In genomic region chr19:59388847-59389606, GRCm38 (mm10) we compare ENCODE assay signal across 8 mouse cellular contexts. TPM values are rescaled to one million over a fixed set of nuclear protein-coding genes. Genes with fewer than 3 reads are reported as not detected.
A peak's percentile ranks its signal among the peaks of the same experiment; 100 is the strongest.
DNase-seq lines count a peak whose midpoint lies in the region; ATAC-seq and TF ChIP-seq lines count a peak whose summit lies in the region.

No protein-coding gene starts in this region.

- H3K27ac ChIP-seq in heart, adult 2 months = no peak overlapping the region
- no peak overlapping the region for H3K27ac ChIP-seq in kidney, adult 2 months (ENCODE audit: insufficient read depth, low read depth, low read length)
- no peak overlapping the region for H3K27ac ChIP-seq in limb, embryonic 11.5 days (replicated peaks; ENCODE audit: low read depth, low read length)
- no peak overlapping the region for H3K27ac ChIP-seq in midbrain, embryonic 13.5 days

- H3K9me3 ChIP-seq in limb, embryonic 11.5 days (ENCODE audit: control insufficient read depth, low read length) = no peaks in the 10 kb centered on the region
- H3K9me3 ChIP-seq in midbrain, embryonic 13.5 days = no peaks in the 10 kb centered on the region

- peak overlapping the region; percentile 18; the same call in 1 of the 2 replicates for H3K4me2 ChIP-seq in limb, embryonic 11.5 days (ENCODE audit: low read depth, severe bottlenecking)
- H3K4me2 ChIP-seq in midbrain, embryonic 13.5 days (replicated peaks) = peak overlapping the region; percentile 43

- no peak; the same call in 1 of the 2 replicates for ATAC-seq in limb, embryonic 11.5 days (ENCODE audit: insufficient number of reproducible peaks, low FRiP score, low TSS enrichment, low read depth)
- peak; percentile 71 for ATAC-seq in midbrain, embryonic 13.5 days

- WGBS in heart, adult 2 months = 19% methylated on average over 15 of the region's 15 CpGs
- WGBS in kidney, adult 2 months = 15% methylated on average over 15 of the region's 15 CpGs
- WGBS in limb, embryonic 11.5 days = 24% methylated on average over 15 of the region's 15 CpGs
- 9% methylated on average over 15 of the region's 15 CpGs for WGBS in midbrain, embryonic 13.5 days

- H3K27me3 ChIP-seq in heart, adult 2 months (ENCODE audit: control insufficient read depth, insufficient read depth, low read length) = no peaks in the 10 kb centered on the region; the same call in 1 of the 2 replicates
- H3K27me3 ChIP-seq in kidney, adult 2 months (replicated peaks; ENCODE audit: control insufficient read depth, insufficient read depth, low read length) = no peaks in the 10 kb centered on the region
- H3K27me3 ChIP-seq in limb, embryonic 11.5 days (ENCODE audit: control insufficient read depth, insufficient read depth, low read length) = no peaks in the 10 kb centered on the region
- H3K27me3 ChIP-seq in midbrain, embryonic 13.5 days = peaks cover 5% of the 10 kb centered on the region; the same call in 1 of the 2 replicates

- peak; percentile 76 for DNase-seq in 3T3-L1 (ENCODE audit: low read depth, low spot score)
- DNase-seq in adrenal gland, adult 18-20 months (ENCODE audit: low spot score in 2 of 2) = peak; percentile 28 to 41
- peak; percentile 77 for DNase-seq in embryo, embryonic 9.5 days (ENCODE audit: extremely low spot score)
- DNase-seq in heart, adult 2 months = peak; percentile 32 to 53
- DNase-seq in kidney, adult 2 months = peak; percentile 58
- peak; percentile 82 for DNase-seq in limb, embryonic 11.5 days (ENCODE audit: low spot score)
- peak; percentile 63 to 74 for DNase-seq in spleen, adult 18-20 months

- H3K36me3 ChIP-seq in heart, adult 2 months (ENCODE audit: control insufficient read depth, insufficient read depth, low read length) = no peaks in the 10 kb centered on the region
- H3K36me3 ChIP-seq in kidney, adult 2 months (ENCODE audit: control insufficient read depth, insufficient read depth, low read length) = no peaks in the 10 kb centered on the region
- no peaks in the 10 kb centered on the region for H3K36me3 ChIP-seq in limb, embryonic 11.5 days (ENCODE audit: control insufficient read depth, insufficient read depth, low read length)
- H3K36me3 ChIP-seq in midbrain, embryonic 13.5 days = no peaks in the 10 kb centered on the region

- peaks cover 2% of the 10 kb centered on the region; the same call in 1 of the 2 replicates for H3K4me1 ChIP-seq in heart, adult 2 months (ENCODE audit: control insufficient read depth, insufficient read depth, low read length)
- peaks cover 6% of the 10 kb centered on the region; the same call in 1 of the 2 replicates for H3K4me1 ChIP-seq in kidney, adult 2 months (ENCODE audit: control insufficient read depth, insufficient read depth, low read length)
- peaks cover 4% of the 10 kb centered on the region; the same call in 1 of the 2 replicates for H3K4me1 ChIP-seq in limb, embryonic 11.5 days (ENCODE audit: control insufficient read depth, insufficient read depth, low read length)
- H3K4me1 ChIP-seq in midbrain, embryonic 13.5 days (replicated peaks) = peaks cover 15% of the 10 kb centered on the region

- intact Hi-C loops in heart, adult 2 months (cut with DNase I) = loop anchor here (5.0 kb wide), 1 partner anchor 152 kb away; no protein-coding TSS in a partner anchor

- no peaks in the 10 kb centered on the region for H3K79me2 ChIP-seq in heart, adult 2 months (replicated peaks; ENCODE audit: control insufficient read depth, insufficient read depth, low read length)

- H3K9ac ChIP-seq in heart, adult 2 months (ENCODE audit: low read depth, low read length) = no peak overlapping the region
- H3K9ac ChIP-seq in limb, embryonic 11.5 days (ENCODE audit: low read length) = no peak overlapping the region
- no peak overlapping the region for H3K9ac ChIP-seq in midbrain, embryonic 13.5 days (replicated peaks)

- TF ChIP-seq POLR2A in heart, adult 2 months (IDR thresholded peaks at IDR 0.05; ENCODE audit: insufficient read depth, low read depth, low read length) = no peak
- no peak for TF ChIP-seq POLR2A in kidney, adult 2 months (IDR thresholded peaks at IDR 0.05; ENCODE audit: low read depth, low read length)

- no peak overlapping the region for H3K4me3 ChIP-seq in heart, adult 2 months
- H3K4me3 ChIP-seq in kidney, adult 2 months (ENCODE audit: insufficient read depth, low read depth, low read length) = no peak overlapping the region
- H3K4me3 ChIP-seq in limb, embryonic 11.5 days (ENCODE audit: low read depth, low read length) = no peak overlapping the region
- H3K4me3 ChIP-seq in midbrain, embryonic 13.5 days (replicated peaks) = peak overlapping the region; percentile 6; the same call in 1 of the 2 replicates

- TF ChIP-seq CTCF in heart, adult 2 months (IDR thresholded peaks at IDR 0.05) = peak; percentile 78
- peak; percentile 58 for TF ChIP-seq CTCF in kidney, adult 2 months (conservative IDR thresholded peaks at IDR 0.05; ENCODE audit: insufficient read depth, insufficient read length, low read depth, low read length)

- TF ChIP-seq EP300 in heart, adult 2 months (IDR thresholded peaks at IDR 0.05; ENCODE audit: insufficient read depth, low read depth, low read length) = no peak

RNA-seq across cellular contexts. Expression of gene Pdzd8, which starts 43.4 kb away (rescaled TPM):
- 10 to 100 TPM; 28.7 to 32.6 TPM for total RNA-seq in adrenal gland, adult 18-20 months (2021)
- total RNA-seq in heart, adult 2 months (2021) = 10 to 100 TPM; 23.1 to 26.3 TPM
- polyA plus RNA-seq in heart, adult 2 months (2012; rRNA removed) = 3.6 and 6.7 TPM in 2 replicates
- 5.6 and 5.8 TPM in 2 replicates for polyA plus RNA-seq in kidney, adult 2 months (2012; rRNA removed)
- polyA plus RNA-seq in limb, embryonic 11.5 days (2014; fragmentation: Nextera tagmentation; extraction: Ambion mirVana) = 16.6 and 17.6 TPM in 2 replicates
- polyA plus RNA-seq in midbrain, embryonic 13.5 days (2015; fragmentation: Nextera tagmentation; extraction: Ambion mirVana) = 9.3 and 9.5 TPM in 2 replicates
